Mouse (Mus musculus): ENCODE measurements around the gene Gm45337. TPM values are rescaled to one million over a fixed set of nuclear protein-coding genes. Genes with fewer than 3 reads are reported as not detected.
A peak's percentile ranks its signal among the peaks of the same experiment; 100 is the strongest.

Gm45337 gene
- polyA plus RNA-seq, 1 experiment from 2014 or later = not detected

- peak; percentile 55 for DNase-seq (ENCODE audit: low spot score)
- H3K27me3 ChIP-seq (ENCODE audit: low read depth, poor library complexity, severe bottlenecking) = peaks cover 89% of the 10 kb centered on the region
- no peaks in the 10 kb centered on the region for H3K9me3 ChIP-seq (replicated peaks)
- peaks cover 65% of the 10 kb centered on the region for H3K4me1 ChIP-seq
- H3K36me3 ChIP-seq = no peaks in the 10 kb centered on the region
- peak overlapping the region; percentile 88 for H3K4me3 ChIP-seq
- H3K27ac ChIP-seq (replicated peaks) = peak overlapping the region; percentile 89
- WGBS = 1% methylated on average over 80 of the region's 89 CpGs
Observed at GRCm38 (mm10) chr7:142094301-142095143, 49.9 kb downstream of the Gm45337 start.

- 28% methylated on average over 6 of the region's 6 CpGs for WGBS
- Histone ChIP-seq H3K4me1 (peaks cover 73% of the 10 kb centered on the region), H3K27me3 (ENCODE audit: low read depth, poor library complexity, severe bottlenecking) (peaks cover 91% of the 10 kb centered on the region), H3K4me3 (peak overlapping the region; percentile 88), H3K27ac (replicated peaks) (peak overlapping the region; percentile 89), H3K9me3 (replicated peaks) (no peaks in the 10 kb centered on the region), H3K36me3 (no peaks in the 10 kb centered on the region)
- no peak for DNase-seq (ENCODE audit: low spot score)
Observed at GRCm38 (mm10) chr7:142093696-142094240, 50.6 kb downstream of the Gm45337 start.

Other genes starting within 250 kb of the Gm45337 start
- gene Tollip, start 226.1 kb downstream of the Gm45337 start, polyA plus RNA-seq (2016; fragmentation: Nextera tagmentation; extraction: Ambion mirVana) = 52.9 and 66.6 TPM in 2 replicates
- gene Brsk2, start 194.9 kb downstream of the Gm45337 start, polyA plus RNA-seq (2016; fragmentation: Nextera tagmentation; extraction: Ambion mirVana) = 7.8 and 11.4 TPM in 2 replicates
- 62.2 and 64.0 TPM in 2 replicates for gene Mob2, start 83.5 kb downstream of the Gm45337 start, polyA plus RNA-seq (2016; fragmentation: Nextera tagmentation; extraction: Ambion mirVana)
- gene Dusp8, start 48.8 kb downstream of the Gm45337 start, polyA plus RNA-seq (2016; fragmentation: Nextera tagmentation; extraction: Ambion mirVana) = 6.4 and 13.2 TPM in 2 replicates
- gene Gm45618, start 23.9 kb downstream of the Gm45337 start, polyA plus RNA-seq (2016; fragmentation: Nextera tagmentation; extraction: Ambion mirVana) = 0.29 TPM in 1 of 2 replicates, not detected in the other
- gene Gm39115, start 8.6 kb downstream of the Gm45337 start, polyA plus RNA-seq (2016; fragmentation: Nextera tagmentation; extraction: Ambion mirVana) = not detected in 2 replicates
- not detected in 2 replicates for gene Gm29735, start 12.5 kb upstream of the Gm45337 start, polyA plus RNA-seq (2016; fragmentation: Nextera tagmentation; extraction: Ambion mirVana)
- not detected in 2 replicates for gene Gm4553, start 21.1 kb upstream of the Gm45337 start, polyA plus RNA-seq (2016; fragmentation: Nextera tagmentation; extraction: Ambion mirVana)
- gene Krtap5-2, start 31.4 kb upstream of the Gm45337 start, polyA plus RNA-seq (2016; fragmentation: Nextera tagmentation; extraction: Ambion mirVana) = not detected in 2 replicates
- gene Gm10153, start 45.8 kb upstream of the Gm45337 start, polyA plus RNA-seq (2016; fragmentation: Nextera tagmentation; extraction: Ambion mirVana) = not detected in 2 replicates
- gene Krtap5-3, start 56.8 kb upstream of the Gm45337 start, polyA plus RNA-seq (2016; fragmentation: Nextera tagmentation; extraction: Ambion mirVana) = not detected in 2 replicates
- gene Gm7579, start 67.3 kb upstream of the Gm45337 start, polyA plus RNA-seq (2016; fragmentation: Nextera tagmentation; extraction: Ambion mirVana) = not detected in 2 replicates
- not detected in 2 replicates for gene Krtap5-5, start 85.4 kb upstream of the Gm45337 start, polyA plus RNA-seq (2016; fragmentation: Nextera tagmentation; extraction: Ambion mirVana)
- gene Gm40460, start 96.5 kb upstream of the Gm45337 start, polyA plus RNA-seq (2016; fragmentation: Nextera tagmentation; extraction: Ambion mirVana) = not detected in 2 replicates
- gene Gm2431, start 113.7 kb upstream of the Gm45337 start, polyA plus RNA-seq (2016; fragmentation: Nextera tagmentation; extraction: Ambion mirVana) = not detected in 2 replicates
- gene Gm4559, start 129.8 kb upstream of the Gm45337 start, polyA plus RNA-seq (2016; fragmentation: Nextera tagmentation; extraction: Ambion mirVana) = not detected in 2 replicates
- gene Krtap5-1, start 152.5 kb upstream of the Gm45337 start, polyA plus RNA-seq (2016; fragmentation: Nextera tagmentation; extraction: Ambion mirVana) = not detected in 2 replicates
- gene Krtap5-4, start 158.9 kb upstream of the Gm45337 start, polyA plus RNA-seq (2016; fragmentation: Nextera tagmentation; extraction: Ambion mirVana) = not detected in 2 replicates
- gene Ifitm10, start 229.1 kb upstream of the Gm45337 start, polyA plus RNA-seq (2016; fragmentation: Nextera tagmentation; extraction: Ambion mirVana) = 0.41 and 0.50 TPM in 2 replicates
- 0.75 TPM in 1 of 2 replicates, not detected in the other for gene Gm49369, start 238.1 kb upstream of the Gm45337 start, polyA plus RNA-seq (2016; fragmentation: Nextera tagmentation; extraction: Ambion mirVana)
- 145 and 171 TPM in 2 replicates for gene Ctsd, start 243.4 kb upstream of the Gm45337 start, polyA plus RNA-seq (2016; fragmentation: Nextera tagmentation; extraction: Ambion mirVana)